Mouse (Mus musculus): ENCODE results near the gene Dcaf7.
"Not testable (repeated sequence)": the region's sequence is repeated elsewhere in the genome, so short reads cannot be mapped to it uniquely, and the experiment has no call there.

Gene Dcaf7

DNA sequence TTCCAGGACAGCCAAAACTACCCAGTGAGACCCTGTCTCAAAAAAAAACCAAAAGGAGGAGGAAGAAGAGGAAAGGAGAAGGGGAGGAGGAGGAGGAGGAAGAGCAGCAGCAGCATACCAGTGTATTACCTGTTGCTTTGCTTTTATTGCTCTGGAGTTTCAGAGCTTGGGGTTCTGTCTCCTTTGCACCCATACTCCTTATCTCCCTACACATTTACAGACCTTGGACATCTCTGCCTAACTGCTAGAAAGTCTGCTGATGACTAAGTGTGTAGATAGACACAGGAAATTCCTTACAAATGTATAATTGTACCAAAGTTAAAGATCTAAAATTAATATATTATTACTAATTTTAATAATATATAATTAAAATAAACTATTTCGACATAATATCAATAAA, 8.6 kb downstream of the Dcaf7 start:
- no peak for DNase-seq (ENCODE audit: low spot score in 2 of 2)

DNA sequence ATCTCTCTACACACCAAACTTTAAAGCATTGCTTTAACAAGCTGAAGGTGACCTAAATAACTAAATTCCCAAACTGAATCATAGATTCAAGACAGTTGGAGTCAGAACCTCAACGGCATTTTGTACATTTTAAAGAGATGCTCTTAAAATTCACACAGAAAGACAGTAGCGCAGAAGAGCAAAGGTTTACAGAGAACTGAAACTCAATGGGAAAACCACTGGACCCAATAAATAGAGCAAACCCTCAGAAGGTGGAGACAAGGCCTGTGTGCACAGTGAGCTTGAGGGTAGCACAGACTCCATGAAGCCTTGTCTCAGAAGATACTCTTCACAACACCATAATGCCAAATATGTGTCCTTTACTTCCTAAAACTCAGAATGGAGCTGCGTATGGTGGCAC, 9.1 kb downstream of the Dcaf7 start:
- DNase-seq (ENCODE audit: low spot score in 2 of 2) = no peak

GRCm38 (mm10) chr11:106046584-106046983, 9.9 kb downstream of the Dcaf7 start:
- DNase-seq (ENCODE audit: low spot score in 2 of 2) = no peak

DNA sequence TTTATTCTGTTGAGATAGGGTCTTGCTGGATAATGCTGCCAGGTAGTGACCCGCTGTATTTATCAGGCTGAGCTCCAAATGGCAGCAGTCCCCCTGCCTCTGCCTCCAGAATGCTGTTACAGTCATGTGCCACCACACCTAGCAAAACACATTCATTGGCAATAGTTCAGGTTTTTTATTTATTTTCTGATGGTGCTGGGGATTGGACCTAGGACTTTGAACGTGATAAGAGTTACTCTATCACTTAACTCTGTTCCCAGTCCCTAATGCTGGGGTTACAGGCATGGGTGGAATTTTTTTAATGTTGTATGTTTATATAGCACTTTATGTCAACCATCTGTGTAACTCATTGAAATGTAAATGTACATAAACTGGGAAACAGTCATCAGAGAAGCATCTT, 17.2 kb downstream of the Dcaf7 start:
- DNase-seq (ENCODE audit: low spot score in 2 of 2) = no peak

GRCm38 (mm10) chr11:106054600-106054999, 17.9 kb downstream of the Dcaf7 start:
- DNase-seq (ENCODE audit: low spot score in 2 of 2) = no peak

DNA sequence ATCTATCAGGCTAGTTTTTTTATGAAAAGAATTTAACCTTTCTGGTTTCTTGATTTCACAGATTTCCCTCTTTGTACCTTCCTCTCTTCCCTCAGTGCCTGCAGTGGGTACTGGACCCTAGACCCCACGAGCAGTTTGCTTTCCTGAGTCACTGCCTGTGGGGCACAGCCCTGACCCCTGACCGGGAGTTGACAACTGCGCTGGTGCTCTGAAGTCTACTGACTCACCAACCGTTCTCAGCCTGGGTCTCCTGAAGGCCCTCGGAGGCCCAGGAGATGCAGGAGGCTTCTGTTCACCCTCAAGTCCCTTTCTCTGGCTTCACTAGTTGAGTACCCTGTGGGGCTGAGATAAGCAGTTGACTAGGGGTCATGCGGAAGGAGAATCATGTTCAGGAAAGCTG, 18.7 kb downstream of the Dcaf7 start:
- no peak for DNase-seq (ENCODE audit: low spot score in 2 of 2)

- DNase-seq (ENCODE audit: low spot score in 2 of 2) = no peak
Measured at GRCm38 (mm10) chr11:106056819-106057491, 20.3 kb downstream of the Dcaf7 start.

DNA sequence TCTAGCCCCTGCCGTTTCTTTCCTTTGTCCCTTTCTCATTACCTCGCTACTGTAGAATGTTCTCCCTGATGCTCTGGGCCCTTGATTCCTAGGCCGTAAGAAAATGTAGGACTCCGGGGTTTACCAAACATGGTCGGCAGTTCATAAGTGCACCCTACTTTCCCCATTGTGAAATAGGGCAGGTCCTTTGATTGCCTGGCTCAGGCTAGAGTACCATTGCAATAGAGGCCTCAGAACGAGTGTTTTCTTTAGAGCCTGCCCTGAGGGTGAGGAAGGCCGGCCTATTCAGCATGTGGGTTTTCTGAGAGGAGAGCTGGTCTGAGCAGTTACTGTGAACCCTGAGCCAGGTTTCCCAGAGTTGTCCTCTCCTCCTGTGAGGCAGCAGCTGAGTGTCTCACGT, 21.3 kb downstream of the Dcaf7 start:
- no peak for DNase-seq (ENCODE audit: low spot score in 2 of 2)

GRCm38 (mm10) chr11:106060549-106060948, 23.9 kb downstream of the Dcaf7 start:
- no peak for DNase-seq (ENCODE audit: low spot score in 2 of 2)

DNA sequence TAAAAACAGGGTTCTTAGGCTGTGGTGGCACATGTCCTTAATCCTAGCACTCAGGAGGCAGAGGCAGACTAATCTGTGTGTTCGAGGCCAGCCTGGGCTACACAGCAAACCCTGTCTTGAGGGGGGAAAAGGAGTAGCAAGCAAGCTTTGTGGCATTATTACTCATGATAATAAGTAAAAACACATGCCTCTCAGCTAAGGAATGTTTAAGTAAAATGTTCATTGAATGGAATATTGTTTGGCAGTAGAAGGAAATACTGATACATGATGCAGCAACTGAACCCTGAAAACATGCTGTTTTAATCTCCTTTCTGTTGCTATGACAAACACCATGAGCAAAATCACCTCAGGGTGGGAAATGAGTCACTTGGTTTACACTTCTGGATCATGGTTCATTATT, 24.6 kb downstream of the Dcaf7 start:
- DNase-seq (ENCODE audit: low spot score in 2 of 2) = no peak

DNA sequence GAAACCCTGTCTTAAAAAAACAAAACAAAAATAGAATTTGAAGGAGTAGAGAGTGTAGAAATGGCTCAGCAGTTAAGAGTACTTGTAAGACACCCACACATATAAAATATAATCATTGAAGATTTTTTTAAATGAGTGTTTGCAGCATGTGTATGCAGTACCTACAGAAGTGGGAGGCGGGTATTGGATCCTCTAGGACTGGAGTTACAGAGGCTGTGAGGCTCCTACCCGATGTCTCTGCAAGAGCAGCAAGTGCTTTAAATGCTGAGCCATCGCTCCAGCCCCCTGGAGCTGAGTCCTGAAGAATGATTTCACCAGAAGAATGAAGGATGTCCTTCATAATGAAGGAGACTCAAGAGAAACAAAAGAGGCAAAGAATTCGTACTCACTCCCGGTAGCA, 27.1 kb downstream of the Dcaf7 start:
- no peak for DNase-seq (ENCODE audit: low spot score in 2 of 2)

DNA sequence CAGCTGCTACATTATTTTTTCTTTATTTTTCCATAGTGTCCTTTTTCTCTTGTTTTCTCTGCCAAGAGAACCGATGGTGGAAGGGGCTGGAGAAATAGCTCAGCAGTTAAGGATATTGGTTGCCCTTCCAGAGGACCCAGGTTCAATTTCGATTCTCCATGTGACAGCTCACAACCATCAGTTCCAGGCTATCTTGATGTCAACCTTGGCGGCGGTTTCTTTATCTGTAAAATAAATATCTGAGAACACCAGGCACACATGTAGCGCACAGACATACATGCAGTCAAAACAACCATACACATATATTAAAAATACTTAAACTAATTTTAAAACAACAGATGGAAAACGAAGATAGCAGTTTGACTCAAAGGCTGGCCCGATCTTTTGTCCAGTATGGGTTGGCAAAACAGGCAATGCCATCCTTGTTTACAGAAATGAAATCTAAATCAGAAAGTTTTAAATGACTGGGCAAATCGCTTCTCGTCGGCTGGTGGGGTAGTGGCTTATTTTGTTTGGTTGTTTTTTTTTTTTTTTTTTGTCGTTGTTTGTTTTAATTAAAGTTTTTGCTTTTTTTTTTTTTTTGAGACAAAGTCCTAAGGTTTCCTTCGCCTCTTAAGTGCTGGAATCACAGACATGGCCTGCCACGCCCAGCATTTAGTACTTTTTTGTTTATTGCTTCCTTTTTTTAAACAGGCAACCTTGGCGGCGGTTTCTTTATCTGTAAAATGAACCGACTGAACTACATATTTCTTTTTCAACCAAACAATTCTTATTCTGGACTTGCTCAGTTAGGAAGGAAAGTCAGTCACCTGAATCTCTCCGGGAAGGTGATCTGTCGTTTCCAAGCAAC, 28.6 kb downstream of the Dcaf7 start:
- DNase-seq (ENCODE audit: low spot score in 2 of 2) = no peak

GRCm38 (mm10) chr11:106065923-106066571, 29.4 kb downstream of the Dcaf7 start, which contains the start of gene Taco1:
Gene Taco1 (plus strand): TSS chr11:106066061.
- peak; percentile 90 to 94 for DNase-seq (ENCODE audit: low spot score in 2 of 2)

- not testable (repeated sequence) for DNase-seq (ENCODE audit: low spot score in 2 of 2)
Measured at GRCm38 (mm10) chr11:106066616-106067015, 29.9 kb downstream of the Dcaf7 start.

- no peak for DNase-seq (ENCODE audit: low spot score in 2 of 2)
Measured at GRCm38 (mm10) chr11:106073774-106074173, 37.1 kb downstream of the Dcaf7 start.

- peak; percentile 33 to 55 for DNase-seq (ENCODE audit: low spot score in 2 of 2)
Measured at GRCm38 (mm10) chr11:106076321-106076720, 39.6 kb downstream of the Dcaf7 start.

DNA sequence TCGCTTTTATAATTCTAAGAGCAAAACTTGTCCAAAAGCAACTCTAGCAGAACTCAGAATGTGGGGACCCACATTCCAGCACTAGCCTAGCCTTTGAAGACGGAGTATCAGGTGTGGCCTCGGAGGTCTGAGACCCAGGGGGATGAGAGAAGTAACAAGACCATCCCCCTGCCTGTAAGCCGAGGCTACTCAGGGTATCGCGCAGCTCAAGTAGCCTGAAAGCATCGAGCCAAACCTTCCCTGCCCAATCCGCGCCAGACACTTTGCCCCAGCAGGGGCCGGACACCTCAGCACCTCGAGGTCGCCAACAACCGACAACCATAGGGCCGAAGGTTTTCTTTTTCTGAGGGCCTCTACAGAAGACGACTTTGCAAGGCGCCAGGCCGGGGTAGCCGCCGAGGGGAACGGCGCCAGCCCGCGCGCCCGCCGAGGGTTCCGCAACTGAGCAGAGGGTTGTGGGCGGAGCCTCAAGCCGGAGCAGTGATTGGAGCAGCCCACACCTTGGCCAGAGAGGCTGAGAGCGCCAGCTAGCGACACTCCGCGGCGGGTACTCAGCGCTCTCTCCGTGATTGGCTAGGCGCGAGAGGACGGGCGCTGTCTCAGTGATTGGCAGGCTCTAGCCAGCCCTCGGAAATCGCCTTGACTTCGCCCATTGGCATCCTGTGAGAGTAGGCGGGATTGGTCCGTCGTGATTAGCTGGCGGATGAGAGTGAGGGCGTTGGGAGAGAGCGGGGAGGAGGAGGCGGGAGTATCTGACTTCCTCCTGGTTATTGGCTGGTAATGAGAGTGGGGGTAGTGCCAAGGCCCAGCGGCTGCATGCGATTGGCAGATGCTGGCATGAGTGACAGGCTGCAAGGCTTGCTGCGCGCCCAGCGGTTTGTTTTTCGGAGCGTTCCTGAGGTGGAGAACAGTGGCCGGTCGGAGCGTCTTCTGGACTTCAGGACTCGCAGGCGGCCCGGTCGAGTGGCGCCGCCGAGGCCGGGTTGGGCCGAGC, 47.3 kb downstream of the Dcaf7 start, which contains the start of gene Map3k3:
Map3k3 (plus strand) TSS at position 906 of the 994 bp plus-strand sequence.
- peak; percentile 100 for DNase-seq (ENCODE audit: low spot score in 2 of 2)

- DNase-seq (ENCODE audit: low spot score in 2 of 2) = peak; percentile 73 to 79
Measured at GRCm38 (mm10) chr11:106084911-106085561, 48.4 kb downstream of the Dcaf7 start.

- peak; percentile 42 to 55 for DNase-seq (ENCODE audit: low spot score in 2 of 2)
Measured at GRCm38 (mm10) chr11:106098223-106098622, 61.6 kb downstream of the Dcaf7 start.

DNA sequence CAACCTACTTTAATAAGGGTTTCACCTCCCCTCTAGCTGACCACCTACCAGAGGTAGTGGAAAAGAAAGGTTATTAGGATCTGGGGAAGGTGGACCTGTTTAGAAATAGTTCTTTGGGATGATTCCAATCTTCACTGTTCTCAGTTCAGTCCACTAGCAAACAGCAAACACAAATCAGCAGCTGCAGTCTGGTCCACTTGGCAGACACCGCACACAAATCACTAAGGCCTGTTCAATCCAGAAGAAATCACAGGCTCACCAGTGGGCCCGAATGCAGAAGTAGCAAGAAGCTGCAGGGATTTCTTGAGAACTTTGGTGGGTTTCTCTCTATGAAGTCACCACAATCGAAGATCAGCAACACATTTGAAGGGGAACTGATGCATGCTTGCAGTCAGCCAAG, 66.2 kb downstream of the Dcaf7 start:
- no peak for DNase-seq (ENCODE audit: low spot score in 2 of 2)

All from heart, adult 9 months (tissue).